Mouse (Mus musculus) ES-CJ7 (cell line): ENCODE measurements around the gene Iqsec3.
A peak's percentile ranks its signal among the peaks of the same experiment; 100 is the strongest.

Source experiments
- DNase-seq: peaks from one replicate; pipeline ENCODE4 v3.0.0; 2011; ENCODE audit warnings: low read depth, low spot score

Gene Iqsec3

DNA sequence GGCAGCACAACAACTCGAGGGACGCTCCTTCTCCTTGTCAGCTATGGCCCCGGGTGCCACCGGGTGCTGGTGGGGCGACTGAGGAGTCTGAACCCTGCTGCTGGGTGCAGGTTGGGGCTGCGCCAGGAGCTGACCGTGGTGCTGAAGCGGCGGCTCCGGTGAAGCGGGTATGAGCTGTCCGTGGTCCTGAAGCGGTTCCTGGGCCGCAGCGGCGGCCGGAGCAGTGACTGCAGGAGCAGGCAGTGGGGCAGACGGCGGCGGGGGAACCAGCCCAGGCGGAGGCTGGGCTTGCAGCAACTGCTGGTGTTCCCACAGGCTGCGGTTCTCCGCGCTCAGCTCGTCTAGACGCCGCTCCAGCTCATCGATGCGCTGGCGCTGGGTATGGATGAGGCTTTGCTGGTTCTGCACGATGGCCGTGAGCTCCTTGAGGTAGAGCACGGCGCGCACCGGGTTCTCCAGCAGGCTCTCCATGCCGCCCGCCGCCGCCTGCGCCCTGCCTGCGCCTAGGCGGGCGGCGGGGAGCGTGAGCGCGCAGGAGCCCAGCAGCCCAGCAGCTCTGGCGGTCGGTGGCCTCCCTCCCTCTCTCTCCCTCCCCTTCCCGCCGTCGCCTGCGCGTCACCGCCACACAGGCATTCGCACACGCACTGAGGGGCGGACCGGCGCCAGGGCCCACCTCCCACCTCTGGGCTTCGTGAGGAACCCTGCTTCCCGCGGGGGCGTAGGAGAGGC lies at the start of gene Iqsec3:
Gene Iqsec3 (minus strand): TSS at position 586 of the 729 bp plus-strand sequence.
- peak; percentile 86 for DNase-seq

DNA sequence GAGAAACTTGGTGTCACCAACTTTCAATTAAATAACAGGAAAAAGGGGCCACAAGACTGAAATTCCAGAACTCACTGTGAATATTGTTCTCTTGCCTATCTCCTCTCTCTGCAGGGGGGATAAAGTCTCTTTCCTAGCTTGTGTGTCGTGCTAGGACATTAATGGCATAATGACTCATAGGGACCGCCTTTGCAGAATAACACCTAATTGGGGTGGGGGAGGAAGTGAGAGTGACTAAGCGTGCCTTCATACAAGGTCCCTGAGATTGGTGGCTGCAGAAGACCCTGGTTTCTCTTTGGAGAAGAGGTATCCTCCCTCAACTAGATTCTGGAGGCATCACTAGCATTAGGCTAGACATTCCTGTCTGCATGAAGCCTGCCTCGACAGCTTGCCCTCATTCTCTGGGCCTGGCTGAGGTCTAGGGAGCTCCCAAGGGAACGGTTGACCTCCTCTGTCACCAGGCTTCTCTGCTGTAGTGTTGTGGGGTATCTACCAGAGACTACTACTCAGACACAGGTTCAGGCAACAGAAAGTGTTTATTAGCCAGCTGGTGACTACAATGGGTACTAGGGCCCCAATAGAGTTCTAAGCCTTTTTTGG lies 48.7 kb upstream of the Iqsec3 start:
- DNase-seq, result no peak

DNA sequence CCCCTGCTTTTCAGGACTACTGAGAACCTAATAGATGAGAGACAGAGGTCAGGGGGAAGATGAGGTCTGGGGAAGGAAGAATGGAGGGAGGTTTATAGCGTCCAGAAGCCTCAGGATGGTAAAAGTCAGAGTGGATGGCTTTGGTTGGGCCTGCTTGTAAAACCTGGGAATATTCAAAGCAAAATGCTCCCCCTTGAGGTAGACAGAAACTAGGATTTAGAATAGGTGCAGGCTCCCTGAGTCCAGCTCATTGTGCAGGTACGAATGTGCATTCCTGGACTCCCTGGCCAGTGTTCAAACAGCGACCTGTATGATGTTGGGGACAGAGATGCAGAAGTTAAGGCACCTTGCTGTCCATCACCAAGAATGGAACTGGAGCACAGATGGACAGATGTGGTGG lies 47.6 kb upstream of the Iqsec3 start:
- DNase-seq, result no peak

DNA sequence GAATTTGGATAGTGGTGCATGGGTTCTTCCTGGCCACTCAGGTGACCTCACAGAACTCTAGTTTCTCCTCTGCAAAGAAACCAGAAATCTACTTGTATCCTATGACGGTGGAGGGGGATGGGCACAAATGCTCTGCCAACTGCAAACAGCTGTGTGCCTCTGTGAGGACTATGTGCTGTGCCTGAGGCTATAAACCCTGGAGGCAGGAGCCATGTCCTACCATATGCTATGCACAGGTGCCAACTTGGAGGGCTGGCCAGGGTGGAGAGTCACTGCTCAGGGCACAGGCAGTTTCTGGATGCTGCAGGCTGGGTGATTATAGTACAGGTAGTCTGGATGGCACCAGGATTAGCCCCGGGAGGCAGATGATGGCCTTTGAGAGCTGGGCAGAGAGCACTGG lies 46.4 kb upstream of the Iqsec3 start:
- DNase-seq, result no peak

DNA sequence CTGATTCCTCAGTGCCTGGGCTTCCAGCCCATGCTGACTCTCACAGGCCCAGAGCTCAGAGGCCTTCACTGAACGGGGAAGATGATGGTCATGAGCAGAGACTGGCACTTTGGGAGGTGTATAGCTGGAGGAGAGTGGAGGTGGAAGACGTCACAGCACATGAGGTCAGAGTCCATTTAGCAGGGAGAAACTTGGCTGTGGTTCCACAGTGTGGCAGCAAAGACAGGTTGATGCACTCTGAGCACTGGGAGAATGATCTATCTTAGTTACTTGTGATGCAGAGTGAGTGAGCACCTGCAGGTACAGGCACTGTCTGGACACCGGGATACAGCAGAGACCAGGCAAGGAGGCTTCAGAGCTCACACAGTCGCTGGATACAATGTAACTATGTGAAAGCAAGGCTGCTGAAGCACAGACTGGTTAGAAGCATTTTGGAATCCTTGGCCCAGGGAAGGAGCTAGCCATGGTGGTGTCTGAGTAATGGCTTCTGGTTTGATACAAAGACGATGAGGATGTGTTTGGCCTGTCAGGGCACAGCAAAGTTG lies 45.9 kb upstream of the Iqsec3 start:
- DNase-seq, result no peak

DNA sequence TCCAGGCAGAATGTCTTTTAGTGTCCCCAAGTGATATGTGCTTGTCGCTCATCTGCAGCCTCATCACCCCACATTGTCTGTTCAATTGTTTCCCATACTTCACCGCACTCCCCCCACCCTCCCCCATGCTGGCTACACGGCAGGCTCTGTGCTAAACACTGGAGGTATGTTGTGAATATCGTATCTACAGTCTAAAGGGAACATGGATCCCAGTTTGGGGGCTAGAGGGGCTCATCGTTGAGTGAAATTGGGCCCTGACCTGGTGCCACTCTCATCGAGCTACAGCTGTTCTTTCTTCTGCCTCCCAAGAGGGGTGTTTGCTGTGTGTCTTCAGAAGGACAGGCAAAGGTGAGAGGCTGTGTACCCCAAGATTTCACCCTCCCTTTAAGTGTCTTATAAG lies 44.2 kb upstream of the Iqsec3 start:
- no peak for DNase-seq

DNA sequence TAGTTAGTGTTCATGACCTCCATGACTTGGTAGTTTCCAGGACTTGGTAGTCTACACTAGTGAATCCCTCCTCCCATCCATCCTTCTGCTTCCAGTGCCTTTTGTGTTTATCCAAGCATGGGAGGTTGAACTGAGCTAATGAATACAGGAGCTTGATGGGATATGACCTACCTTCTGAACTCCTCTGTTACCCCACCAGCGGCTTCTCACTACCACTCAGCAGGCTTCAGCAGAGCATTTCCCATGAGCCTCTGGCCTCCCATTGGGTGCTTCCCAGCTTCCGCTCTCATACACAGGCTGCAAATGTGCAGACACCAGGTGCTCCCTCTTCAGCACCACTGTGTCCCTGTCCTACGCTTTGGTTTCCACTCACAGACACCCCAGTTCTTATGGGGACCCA lies 36.9 kb upstream of the Iqsec3 start:
- DNase-seq, result no peak

DNA sequence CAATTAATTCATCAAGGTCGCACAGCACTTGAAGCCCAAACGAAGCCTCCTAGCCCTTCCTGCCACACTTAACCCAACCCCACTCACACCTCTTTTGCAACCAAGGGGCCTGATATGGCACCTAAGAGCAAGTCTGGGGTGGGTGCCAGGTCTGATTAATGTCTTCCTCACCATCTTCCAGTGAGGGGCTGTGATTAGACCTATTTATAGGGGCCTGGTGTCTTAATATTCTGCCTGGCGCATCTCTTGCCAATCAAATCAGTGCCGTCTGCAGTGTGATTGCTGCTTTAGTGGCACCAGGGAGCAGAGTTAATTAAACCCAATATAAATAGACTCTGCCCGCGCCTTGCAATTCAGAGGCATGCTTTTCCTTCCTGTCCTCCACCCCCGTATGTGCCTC lies 36.4 kb upstream of the Iqsec3 start:
- no peak for DNase-seq

DNA sequence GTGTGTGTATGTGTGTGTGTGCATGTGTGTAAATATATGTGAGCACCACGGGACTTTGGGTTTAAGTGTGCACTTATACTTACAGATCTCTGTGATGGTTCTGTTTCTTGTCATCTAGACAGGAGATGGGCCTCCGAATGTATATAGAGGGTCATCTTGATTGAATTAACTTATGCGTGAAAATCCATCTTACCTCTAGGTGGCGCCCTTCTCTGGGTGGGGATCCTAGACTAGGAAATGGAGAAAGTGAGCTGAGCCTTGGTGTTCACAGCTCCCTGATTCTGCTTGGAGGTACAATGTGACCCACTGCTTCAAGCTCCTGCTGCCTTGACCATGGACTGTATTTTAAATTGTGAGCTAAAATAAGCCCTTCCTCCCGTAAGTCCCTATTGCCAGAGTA lies 34.8 kb upstream of the Iqsec3 start:
- peak; percentile 64 for DNase-seq

DNA sequence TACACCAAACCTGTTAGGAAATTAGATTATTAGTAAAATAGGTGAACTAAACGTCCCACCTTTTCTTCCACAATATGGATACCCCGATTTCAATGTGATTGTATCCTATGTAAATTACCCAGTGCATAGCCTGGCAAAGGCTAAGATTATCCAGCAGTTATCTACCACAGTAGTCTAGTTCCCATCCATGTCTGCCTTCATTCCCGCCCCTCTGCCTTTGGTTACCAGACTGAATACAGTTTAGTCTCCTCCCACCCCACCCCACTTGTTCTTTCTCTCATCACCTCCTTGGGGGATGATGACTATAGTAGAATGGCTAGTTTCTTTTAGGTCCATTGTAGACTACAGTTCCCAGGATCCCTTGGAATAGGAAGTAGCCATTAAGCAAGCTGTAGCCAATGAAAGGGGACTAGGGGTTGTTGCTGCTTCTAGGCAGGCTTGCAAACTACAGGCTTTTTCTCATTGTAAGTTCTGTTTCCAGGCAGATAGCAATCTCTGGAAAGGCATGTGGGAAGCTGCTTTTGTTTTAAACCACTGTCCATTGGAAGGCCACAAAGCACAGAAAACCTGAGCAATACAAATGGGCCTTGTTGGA lies 27.7 kb upstream of the Iqsec3 start:
- no peak for DNase-seq

DNA sequence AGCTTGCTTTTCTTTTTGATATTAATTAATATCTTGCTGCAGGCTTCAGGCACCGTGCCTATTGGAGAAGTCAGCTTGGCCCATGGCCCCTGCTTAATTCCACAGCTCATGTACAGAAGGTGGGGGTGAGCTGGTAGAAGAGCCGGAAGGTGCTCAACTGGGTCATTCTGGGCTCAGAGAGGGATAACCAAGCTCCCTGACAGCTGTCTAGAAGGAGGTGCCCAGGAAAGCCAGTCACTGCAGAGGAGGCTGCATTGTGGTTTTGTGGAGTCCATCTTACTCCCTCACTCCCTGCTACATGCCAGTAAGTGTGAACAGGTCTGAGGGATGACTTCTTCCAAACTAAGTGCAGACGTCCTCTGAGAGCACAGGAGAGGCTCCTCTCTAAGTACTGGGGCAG lies 26.4 kb upstream of the Iqsec3 start:
- DNase-seq, result no peak

DNA sequence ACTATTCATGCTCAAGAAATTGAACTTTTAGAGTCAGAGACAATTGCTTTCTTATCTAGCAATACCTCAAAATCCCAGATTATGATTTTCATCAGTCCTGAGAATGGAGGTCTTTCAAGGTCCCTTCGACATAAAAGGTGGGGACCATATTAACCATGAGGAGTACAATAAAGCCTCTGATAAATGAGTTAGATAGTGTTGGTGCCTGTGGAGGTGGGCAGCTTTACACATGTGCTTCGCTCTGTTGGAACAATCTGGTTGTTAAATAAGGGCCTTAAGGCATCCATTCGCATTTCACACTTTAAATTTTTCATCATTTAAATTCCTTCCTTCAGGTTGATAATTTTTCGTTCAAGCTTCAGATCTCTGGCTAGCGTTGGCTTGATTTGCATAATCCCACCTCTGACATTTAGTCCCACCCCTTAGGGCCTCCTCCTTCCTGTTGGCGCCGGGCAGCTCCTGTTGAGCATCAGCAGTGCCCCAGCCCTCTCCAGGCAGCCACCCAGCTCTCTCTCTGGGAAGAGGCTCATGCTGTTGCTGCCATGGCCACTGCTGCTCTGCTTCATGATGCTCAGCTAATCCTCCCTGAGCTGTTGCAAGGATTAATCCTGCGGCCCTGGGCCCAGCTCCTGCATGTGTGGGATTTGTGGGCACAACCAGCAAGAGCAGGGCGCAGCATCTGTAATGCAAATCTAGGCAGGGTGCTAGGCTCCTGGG lies 25.5 kb upstream of the Iqsec3 start:
- DNase-seq, result no peak

DNA sequence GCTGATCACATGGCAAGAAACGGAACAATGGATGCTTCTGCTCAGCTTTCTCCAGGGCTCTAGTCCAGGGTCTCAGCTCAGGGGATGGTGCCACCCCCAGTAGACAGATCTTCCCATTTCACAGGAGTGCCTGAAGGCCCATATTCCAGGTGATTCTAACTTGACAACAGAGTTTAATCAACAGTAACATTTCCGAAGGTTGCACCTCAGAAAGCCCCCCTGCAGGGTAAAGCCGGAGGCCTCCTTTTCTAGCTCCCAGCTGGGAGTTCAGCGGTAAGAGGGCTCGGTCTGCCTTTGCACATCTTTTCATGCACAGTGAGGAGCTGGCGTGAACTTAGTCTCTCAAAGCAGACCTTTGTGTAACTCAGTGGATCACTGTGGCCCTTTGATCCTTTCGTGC lies 22.1 kb upstream of the Iqsec3 start:
- DNase-seq, result no peak

DNA sequence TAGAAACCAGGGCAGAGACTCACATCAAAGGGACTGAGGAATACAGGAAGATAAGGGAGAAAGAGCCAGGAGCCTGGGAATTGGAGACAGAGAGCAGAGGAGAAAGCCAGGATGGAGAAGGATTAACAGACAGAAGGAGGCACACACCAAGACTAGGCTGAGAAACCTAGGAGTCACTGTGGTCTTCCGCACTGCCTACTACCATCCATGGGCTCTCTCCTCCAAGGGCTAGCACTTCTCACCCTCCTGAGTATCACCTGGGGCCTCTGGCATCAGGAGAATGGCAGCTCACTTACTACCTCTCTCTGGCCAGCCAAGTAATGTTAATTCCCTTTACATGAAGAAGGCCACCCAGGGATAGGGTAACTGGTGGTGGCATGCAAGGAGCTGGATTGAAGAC lies 21.5 kb upstream of the Iqsec3 start:
- no peak for DNase-seq

DNA sequence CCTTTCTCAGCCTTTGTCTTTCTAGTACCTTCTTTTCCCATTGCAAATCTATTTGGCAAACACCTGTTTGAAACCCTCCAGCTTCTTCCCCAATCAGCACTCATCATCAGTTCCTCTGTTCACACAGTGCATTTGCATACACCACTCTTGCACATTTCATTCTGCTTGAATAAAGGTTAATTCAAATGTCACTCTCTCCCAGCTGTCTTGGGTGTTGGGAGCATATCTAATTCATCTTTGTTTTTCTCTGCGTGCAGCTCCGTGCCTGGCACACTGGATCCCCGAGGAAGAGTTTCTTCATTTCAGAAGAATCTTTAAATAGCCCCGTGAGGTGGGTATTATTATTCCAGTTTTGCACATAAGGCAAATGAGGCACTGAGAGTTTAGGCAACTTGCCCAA lies 20.8 kb upstream of the Iqsec3 start:
- no peak for DNase-seq

DNA sequence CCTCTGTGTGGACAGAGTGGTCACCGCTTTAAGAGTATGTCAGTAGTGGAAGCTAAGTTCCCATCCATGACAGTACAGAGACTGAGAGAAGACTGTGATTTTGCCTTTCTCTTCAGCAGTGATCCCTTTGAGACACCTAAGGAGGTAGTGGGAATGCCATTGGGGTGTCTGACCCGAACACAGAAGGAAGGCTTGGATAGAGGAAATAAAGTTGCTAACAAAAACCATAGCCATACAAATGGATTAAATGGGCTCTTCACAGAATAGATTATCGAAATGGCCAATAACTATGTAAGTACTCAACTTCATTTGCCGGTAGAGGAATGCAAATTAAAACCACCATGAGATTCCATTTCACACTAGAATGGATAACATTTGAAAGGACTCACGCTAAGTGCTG lies 17.9 kb upstream of the Iqsec3 start:
- DNase-seq, result no peak

DNA sequence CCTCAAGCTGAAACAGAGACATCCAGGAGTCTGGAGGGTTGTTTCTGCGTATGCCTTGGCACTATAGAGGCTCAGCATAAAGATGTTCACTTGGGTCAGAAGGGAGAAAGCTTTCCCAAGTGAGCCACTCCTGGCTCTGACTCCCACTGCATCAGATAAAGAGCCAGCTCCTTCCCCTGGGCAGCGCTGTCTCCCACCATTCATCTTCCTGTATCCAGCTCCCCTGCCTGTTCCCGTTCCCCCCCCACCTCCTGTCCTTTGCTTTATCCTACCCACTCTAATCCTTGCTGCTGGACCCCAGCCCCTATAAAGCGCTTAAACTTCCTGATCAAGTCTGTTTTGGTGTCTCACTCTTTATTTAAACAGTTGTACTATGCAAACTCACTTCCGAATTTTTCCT lies 1.2 kb downstream of the Iqsec3 start:
- DNase-seq, result no peak

DNA sequence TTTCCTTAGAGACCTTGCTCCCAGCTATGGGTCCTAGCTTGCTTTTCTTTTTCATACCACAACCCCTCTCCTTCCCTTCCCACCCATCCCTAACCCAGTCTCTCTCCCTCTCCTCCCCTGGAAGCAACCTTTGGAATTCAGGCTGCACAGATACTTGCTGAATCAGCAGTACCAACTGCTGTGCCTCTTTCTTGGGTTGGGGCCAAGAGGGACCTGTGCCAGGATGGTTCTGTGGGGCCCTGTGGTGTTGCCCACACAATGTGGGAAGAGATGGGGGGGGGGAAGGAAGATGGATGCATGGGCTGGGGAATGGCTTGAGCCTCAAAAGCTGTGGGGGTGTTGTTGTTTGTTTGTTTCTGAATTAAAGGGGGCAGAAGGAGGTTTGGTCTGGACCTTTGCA lies 5.2 kb downstream of the Iqsec3 start:
- DNase-seq, result no peak

DNA sequence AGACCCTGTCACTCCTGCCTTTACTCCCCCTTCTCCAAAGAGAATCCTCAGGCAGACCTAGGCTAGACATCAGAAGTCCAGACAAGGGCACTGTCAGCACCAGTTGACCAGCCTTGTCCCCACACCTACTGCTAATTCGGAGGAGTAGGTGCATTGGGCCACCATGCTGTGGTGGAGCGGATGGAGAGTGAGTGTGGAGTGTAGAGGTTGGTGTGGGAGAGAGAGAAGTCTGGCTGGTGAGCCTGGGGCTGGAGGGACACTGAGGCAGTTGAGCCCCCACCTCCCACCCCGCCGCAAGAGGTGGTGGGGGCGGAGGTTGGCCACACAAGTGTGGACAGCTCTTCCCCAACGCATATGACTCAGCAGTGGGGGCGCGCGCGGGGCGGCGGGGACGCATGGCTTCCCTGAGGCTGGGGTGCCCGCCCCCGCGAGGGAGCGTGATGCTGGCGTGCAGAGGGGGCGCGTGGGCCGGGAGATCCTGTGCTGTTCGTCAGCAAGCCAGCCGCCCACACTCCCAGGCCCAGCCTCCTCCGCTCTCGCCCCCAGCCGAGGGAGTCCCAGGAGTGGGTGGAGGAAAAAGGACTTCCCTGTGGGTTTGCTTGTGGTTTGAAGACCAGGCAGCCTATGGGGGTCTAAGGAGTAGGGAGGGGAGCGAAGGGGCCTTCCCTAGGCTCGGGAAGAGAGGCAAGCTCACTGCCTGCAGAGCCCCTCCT lies 10.7 kb downstream of the Iqsec3 start:
- DNase-seq, result no peak

DNA sequence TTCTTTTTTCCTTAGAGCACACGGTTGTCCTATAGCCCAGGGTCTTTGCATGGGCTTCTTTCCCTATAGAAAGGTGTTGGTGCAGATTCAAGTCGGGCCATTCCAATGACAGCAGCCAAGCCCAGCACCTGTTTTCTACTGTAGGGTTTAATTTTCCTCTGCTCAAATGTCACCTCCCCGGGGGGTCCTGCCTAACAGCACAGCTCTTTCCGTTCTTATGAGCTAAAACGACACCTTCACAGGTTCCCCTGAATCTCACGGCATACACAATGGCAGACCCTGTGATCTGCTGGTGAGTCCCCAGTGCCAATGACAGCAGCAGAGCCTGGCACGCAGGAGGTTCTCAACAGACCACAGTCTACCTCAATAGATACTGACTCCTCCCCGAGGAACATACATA lies 16.1 kb downstream of the Iqsec3 start:
- DNase-seq, result no peak

DNA sequence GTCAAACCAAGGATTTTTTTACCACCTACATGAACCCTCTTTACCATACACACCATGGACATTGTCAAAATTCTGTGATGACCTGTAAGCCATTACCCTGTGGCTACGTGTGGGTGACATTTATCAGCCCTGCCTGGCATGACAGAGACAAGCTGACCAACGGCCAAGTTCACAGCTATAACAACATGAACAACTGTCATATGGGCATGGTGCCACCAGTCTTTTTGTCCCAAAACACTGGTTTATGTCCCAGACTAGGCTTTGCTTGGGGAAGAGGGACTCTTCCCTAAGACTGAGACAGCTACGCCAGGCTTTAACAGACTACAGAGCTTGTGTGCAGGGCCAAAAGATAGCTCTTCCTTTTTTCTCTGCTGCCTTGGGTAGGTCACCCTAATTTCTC lies 16.8 kb downstream of the Iqsec3 start:
- DNase-seq, result no peak
